Mouse (Mus musculus): ENCODE measurements around the gene Tsc2. TPM values are rescaled to one million over a fixed set of nuclear protein-coding genes. Genes with fewer than 3 reads are reported as not detected.

Gene Tsc2
- polyA plus RNA-seq, 1 experiment from 2014 or later, result 72.8 TPM

- Histone ChIP-seq H3K36me3 (peaks cover 100% of the 10 kb centered on the region), H3K4me2 (replicated peaks) (no peak overlapping the region), H3K4me3 (no peak overlapping the region), H3K4me1 (no peaks in the 10 kb centered on the region), H3K27ac (no peak overlapping the region), H3K9me3 (no peaks in the 10 kb centered on the region), H3K27me3 (no peaks in the 10 kb centered on the region), H3K9ac (no peak overlapping the region)
- ATAC-seq (ENCODE audit: insufficient number of reproducible peaks, insufficient read depth, low FRiP score, low TSS enrichment), result no peak
- WGBS, result 88% methylated on average over 8 of the region's 8 CpGs
Observed at GRCm38 (mm10) chr17:24603961-24604360, 28.5 kb downstream of the Tsc2 start.

DNA sequence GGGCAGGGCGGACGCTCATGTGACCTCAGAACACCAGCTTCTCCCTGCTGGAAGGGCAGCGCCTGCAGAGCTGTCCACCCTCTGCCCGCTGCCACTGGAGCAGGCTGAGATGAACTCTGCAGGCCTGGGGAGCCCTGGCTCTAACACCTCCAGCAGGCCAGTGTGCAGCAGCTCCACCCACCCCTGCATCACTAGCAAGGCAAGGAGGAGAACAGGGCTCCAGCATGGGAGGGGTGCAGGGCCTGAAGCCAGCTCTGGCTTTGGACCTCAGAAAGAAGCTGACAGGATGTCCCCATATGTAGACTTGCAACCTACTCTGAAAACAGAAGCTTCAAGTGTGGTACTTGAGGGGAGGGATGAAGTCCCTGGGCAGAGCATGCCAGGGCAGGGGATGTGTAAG lies 31.9 kb downstream of the Tsc2 start:
- H3K9me3 ChIP-seq, result no peaks in the 10 kb centered on the region

GRCm38 (mm10) chr17:24597989-24598388 lies 34.4 kb downstream of the Tsc2 start:
- Histone ChIP-seq H3K9ac (no peak overlapping the region), H3K36me3 (peaks cover 100% of the 10 kb centered on the region), H3K4me3 (no peak overlapping the region), H3K27ac (no peak overlapping the region), H3K27me3 (no peaks in the 10 kb centered on the region), H3K4me1 (no peaks in the 10 kb centered on the region), H3K9me3 (no peaks in the 10 kb centered on the region), H3K4me2 (replicated peaks) (no peak overlapping the region)
- 88% methylated on average over 3 of the region's 3 CpGs for WGBS
- no peak for ATAC-seq (ENCODE audit: insufficient number of reproducible peaks, insufficient read depth, low FRiP score, low TSS enrichment)

More for the DNA sequence above, 31.9 kb downstream of the Tsc2 start:
- WGBS, result 78% methylated on average over 4 of the region's 4 CpGs
- no peak for ATAC-seq (ENCODE audit: insufficient number of reproducible peaks, insufficient read depth, low FRiP score, low TSS enrichment)
- H3K36me3 ChIP-seq, result peaks cover 100% of the 10 kb centered on the region
- no peaks in the 10 kb centered on the region for H3K27me3 ChIP-seq
- no peak overlapping the region for H3K4me2 ChIP-seq (replicated peaks)
- H3K9ac ChIP-seq, result no peak overlapping the region
- no peak overlapping the region for H3K4me3 ChIP-seq
- no peak overlapping the region for H3K27ac ChIP-seq
- no peaks in the 10 kb centered on the region for H3K4me1 ChIP-seq

DNA sequence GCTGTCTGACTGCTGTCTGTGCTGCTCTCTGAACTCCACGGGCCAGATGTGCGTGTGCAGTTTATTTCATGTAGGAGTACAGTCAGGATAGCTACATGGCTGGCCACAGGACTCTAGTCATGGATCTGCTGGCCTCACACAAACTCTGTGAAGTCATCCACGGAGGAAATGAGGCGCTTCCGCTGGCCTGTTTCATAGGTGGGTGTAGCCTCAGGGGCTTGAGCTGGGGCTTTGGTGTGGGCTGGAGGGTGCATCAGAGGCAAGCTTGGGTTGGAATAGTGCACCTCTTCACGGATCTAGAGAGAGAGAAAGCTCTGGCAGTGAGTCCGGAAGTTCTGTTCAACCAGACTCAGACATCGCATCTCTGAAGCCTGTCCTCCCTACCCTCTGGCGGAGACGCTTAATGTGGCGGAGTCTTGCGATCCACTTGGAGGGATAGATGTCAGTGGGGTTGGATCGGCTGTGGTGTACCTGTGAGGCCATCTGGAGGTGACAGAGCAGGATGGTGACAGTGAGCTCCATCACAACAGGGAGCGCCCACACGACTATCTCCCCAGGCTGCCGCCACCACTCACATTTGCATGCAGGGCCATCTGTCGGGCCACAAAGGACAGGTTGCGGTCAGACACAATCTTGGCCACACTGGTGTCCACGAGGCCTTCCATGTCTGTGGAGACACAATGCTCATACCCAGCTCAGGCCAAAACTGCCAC lies 35.8 kb downstream of the Tsc2 start:
- Histone ChIP-seq H3K36me3 (peaks cover 99% of the 10 kb centered on the region), H3K9me3 (no peaks in the 10 kb centered on the region), H3K9ac (no peak overlapping the region), H3K4me2 (replicated peaks) (no peak overlapping the region), H3K4me1 (no peaks in the 10 kb centered on the region), H3K27me3 (no peaks in the 10 kb centered on the region), H3K4me3 (no peak overlapping the region), H3K27ac (no peak overlapping the region)
- 92% methylated on average over 19 of the region's 19 CpGs for WGBS
- ATAC-seq (ENCODE audit: insufficient number of reproducible peaks, insufficient read depth, low FRiP score, low TSS enrichment), result no peak

- Histone ChIP-seq H3K36me3 (peaks cover 99% of the 10 kb centered on the region), H3K27me3 (no peaks in the 10 kb centered on the region), H3K27ac (no peak overlapping the region), H3K4me1 (no peaks in the 10 kb centered on the region), H3K9ac (no peak overlapping the region), H3K4me2 (replicated peaks) (no peak overlapping the region), H3K4me3 (no peak overlapping the region), H3K9me3 (no peaks in the 10 kb centered on the region)
- ATAC-seq (ENCODE audit: insufficient number of reproducible peaks, insufficient read depth, low FRiP score, low TSS enrichment), result no peak
- WGBS, result 68% methylated on average over 5 of the region's 5 CpGs
Observed at GRCm38 (mm10) chr17:24596073-24596466, 36.4 kb downstream of the Tsc2 start.

GRCm38 (mm10) chr17:24595126-24596072 lies 37.0 kb downstream of the Tsc2 start:
- Histone ChIP-seq H3K27ac (0 out of 2 replicates have a peak overlapping the region, but pooled peaks have one; percentile 18), H3K9me3 (no peaks in the 10 kb centered on the region), H3K36me3 (peaks cover 99% of the 10 kb centered on the region), H3K4me2 (replicated peaks) (no peak overlapping the region), H3K4me1 (no peaks in the 10 kb centered on the region), H3K9ac (no peak overlapping the region), H3K27me3 (no peaks in the 10 kb centered on the region), H3K4me3 (no peak overlapping the region)
- WGBS, result 81% methylated on average over 17 of the region's 17 CpGs
- no peak for ATAC-seq (ENCODE audit: insufficient number of reproducible peaks, insufficient read depth, low FRiP score, low TSS enrichment)

DNA sequence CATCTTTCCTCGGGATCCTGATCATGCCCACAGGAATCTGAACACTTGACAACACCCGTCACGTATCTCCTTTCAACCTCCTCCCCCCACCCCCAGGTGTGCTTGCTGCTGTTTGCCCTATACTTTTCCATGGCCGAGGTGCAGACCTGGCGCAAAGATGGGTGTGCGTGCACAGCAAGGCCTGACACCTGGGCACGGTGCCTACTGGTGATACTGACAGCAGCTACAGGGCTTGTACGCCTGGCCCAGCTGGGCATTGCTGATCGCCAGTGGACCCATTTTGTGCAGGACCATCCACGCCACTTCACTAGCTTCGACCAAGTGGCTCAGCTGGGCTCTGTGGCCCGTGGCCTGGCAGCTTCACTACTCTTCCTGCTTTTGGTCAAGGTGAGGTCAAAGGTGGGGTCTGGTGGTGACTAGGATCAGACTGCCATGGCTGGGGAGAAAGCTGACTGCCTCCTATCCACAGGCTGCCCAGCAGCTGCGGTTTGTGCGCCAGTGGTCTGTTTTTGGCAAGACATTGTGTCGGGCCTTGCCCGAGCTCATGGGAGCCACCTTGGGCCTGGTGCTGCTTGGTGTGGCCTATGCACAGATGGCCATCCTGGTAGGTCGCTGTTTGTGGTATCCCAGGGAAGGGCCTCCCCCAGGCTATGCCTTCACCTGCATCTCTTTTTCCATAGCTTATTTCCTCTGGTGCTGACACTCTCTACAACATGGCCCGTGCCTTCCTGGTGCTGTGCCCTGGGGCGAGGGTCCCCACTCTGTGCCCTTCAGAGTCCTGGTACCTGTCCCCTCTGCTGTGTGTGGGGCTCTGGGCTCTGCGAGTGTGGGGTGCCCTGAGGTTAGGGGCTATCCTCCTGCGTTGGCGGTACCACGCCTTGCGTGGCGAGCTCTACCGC lies 38.2 kb downstream of the Tsc2 start:
- H3K4me1 ChIP-seq, result no peaks in the 10 kb centered on the region
- 91% methylated on average over 26 of the region's 26 CpGs for WGBS
- H3K27ac ChIP-seq, result no peak overlapping the region
- H3K36me3 ChIP-seq, result peaks cover 96% of the 10 kb centered on the region
- H3K4me2 ChIP-seq (replicated peaks), result no peak overlapping the region
- H3K9ac ChIP-seq, result no peak overlapping the region
- H3K4me3 ChIP-seq, result no peak overlapping the region
- H3K27me3 ChIP-seq, result no peaks in the 10 kb centered on the region
- peak; percentile 30; the same call in 1 of the 2 replicates for ATAC-seq (ENCODE audit: insufficient number of reproducible peaks, insufficient read depth, low FRiP score, low TSS enrichment)
- H3K9me3 ChIP-seq, result no peaks in the 10 kb centered on the region

DNA sequence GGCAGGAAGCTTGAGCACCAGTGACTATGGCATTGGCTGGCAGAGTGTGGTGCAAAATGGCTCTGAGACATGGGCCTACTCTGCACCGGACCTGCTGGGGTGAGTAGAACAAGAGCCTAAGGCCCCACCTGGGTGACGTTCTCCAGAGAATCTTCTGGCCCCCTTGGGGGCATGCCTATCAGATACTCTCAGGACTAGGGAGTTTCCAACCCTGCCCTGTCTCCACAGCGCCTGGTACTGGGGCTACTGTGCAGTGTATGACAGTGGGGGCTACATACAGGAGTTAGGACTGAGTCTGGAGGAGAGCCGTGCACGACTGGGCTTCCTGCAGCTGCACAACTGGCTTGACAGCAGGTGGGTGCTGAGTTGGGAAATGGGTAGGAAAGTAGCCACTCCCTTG lies 39.2 kb downstream of the Tsc2 start:
- Histone ChIP-seq H3K36me3 (peaks cover 93% of the 10 kb centered on the region), H3K9me3 (no peaks in the 10 kb centered on the region), H3K4me2 (replicated peaks) (no peak overlapping the region), H3K4me3 (no peak overlapping the region), H3K27me3 (no peaks in the 10 kb centered on the region), H3K4me1 (no peaks in the 10 kb centered on the region), H3K9ac (no peak overlapping the region), H3K27ac (no peak overlapping the region)
- WGBS, result 85% methylated on average over 5 of the region's 5 CpGs
- ATAC-seq (ENCODE audit: insufficient number of reproducible peaks, insufficient read depth, low FRiP score, low TSS enrichment), result no peak

DNA sequence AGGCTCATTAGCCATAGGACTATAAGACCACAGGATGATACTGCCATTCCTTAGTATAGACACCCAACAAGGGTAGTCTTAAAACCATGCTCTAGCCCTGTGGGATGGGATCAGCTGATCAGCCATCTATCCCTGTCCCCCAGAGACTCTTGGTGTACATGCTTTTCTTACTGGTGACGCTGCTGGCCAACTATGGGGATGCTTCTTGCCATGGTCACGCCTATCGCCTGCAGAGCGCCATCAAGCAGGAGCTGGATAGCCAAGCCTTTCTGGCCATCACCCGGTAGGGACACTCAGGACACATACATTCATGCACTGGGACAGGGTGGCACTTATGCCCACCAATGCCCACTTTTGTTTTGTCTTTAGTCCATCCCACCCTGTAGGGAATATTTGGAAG lies 40.7 kb downstream of the Tsc2 start:
- no peak overlapping the region for H3K4me2 ChIP-seq (replicated peaks)
- no peak for ATAC-seq (ENCODE audit: insufficient number of reproducible peaks, insufficient read depth, low FRiP score, low TSS enrichment)
- peaks cover 92% of the 10 kb centered on the region for H3K36me3 ChIP-seq
- no peaks in the 10 kb centered on the region for H3K4me1 ChIP-seq
- H3K9me3 ChIP-seq, result no peaks in the 10 kb centered on the region
- H3K27ac ChIP-seq, result no peak overlapping the region
- H3K4me3 ChIP-seq, result no peak overlapping the region
- H3K9ac ChIP-seq, result no peak overlapping the region
- H3K27me3 ChIP-seq, result no peaks in the 10 kb centered on the region
- WGBS, result 93% methylated on average over 5 of the region's 5 CpGs

- no peaks in the 10 kb centered on the region for H3K27me3 ChIP-seq
- no peaks in the 10 kb centered on the region for H3K9me3 ChIP-seq
- no peaks in the 10 kb centered on the region for H3K4me1 ChIP-seq
- 88% methylated on average over 3 of the region's 3 CpGs for WGBS
- H3K36me3 ChIP-seq, result peaks cover 92% of the 10 kb centered on the region
- no peak for ATAC-seq (ENCODE audit: insufficient number of reproducible peaks, insufficient read depth, low FRiP score, low TSS enrichment)
- no peak overlapping the region for H3K4me3 ChIP-seq
- no peak overlapping the region for H3K4me2 ChIP-seq (replicated peaks)
- H3K27ac ChIP-seq, result no peak overlapping the region
- H3K9ac ChIP-seq, result no peak overlapping the region
Observed at GRCm38 (mm10) chr17:24590943-24591342, 41.5 kb downstream of the Tsc2 start.

- peaks cover 73% of the 10 kb centered on the region for H3K36me3 ChIP-seq
- no peak overlapping the region for H3K9ac ChIP-seq
- no peak for ATAC-seq (ENCODE audit: insufficient number of reproducible peaks, insufficient read depth, low FRiP score, low TSS enrichment)
- no peak overlapping the region for H3K4me3 ChIP-seq
- H3K4me1 ChIP-seq, result no peaks in the 10 kb centered on the region
- WGBS, result 95% methylated on average over 4 of the region's 4 CpGs
- no peaks in the 10 kb centered on the region for H3K9me3 ChIP-seq
- H3K27ac ChIP-seq, result no peak overlapping the region
- no peak overlapping the region for H3K4me2 ChIP-seq (replicated peaks)
- no peaks in the 10 kb centered on the region for H3K27me3 ChIP-seq
Observed at GRCm38 (mm10) chr17:24586532-24586931, 45.9 kb downstream of the Tsc2 start.

Measured in embryonic facial prominence, embryonic 12.5 days (tissue).